Mouse (Mus musculus) mouse embryonic stem cell (cell line): ENCODE data around the gene Pias4.

ENCODE experiments used
- in situ Hi-C, 2 experiments: fragments of 300-500 bp; cut with MboI; formaldehyde crosslinking; loops; 1 replicate in 1 of 2; 3 replicates in 1 of 2; pipeline ENCODE4 v1.14.3; 2019 to 2020; ENCODE audit warnings: low sequenced_read_pairs in 2 of 2, low pct_unique_long_range_greater_than_20kb in 1 of 2, mixed read lengths in 1 of 2; ENCODE audit not compliant: unreplicated experiment in 1 of 2

Gene Pias4

DNA sequence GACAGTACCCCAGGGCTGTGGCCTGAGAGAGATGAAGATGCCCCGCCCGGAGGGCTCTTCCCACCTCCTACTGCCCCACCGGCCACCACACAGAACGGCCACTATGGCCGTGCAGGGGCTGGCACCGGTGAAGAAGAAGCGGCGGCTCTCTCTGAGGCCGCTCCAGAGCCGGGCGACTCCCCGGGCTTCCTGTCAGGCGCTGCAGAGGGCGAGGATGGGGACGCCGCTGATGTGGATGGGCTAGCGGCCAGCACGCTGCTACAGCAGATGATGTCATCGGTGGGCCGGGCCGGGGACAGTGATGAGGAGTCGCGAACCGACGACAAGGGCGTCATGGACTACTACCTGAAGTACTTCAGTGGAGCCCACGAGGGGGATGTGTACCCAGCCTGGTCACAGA lies 23.1 kb downstream of the Pias4 start:
- in situ Hi-C loops: no loop called here

DNA sequence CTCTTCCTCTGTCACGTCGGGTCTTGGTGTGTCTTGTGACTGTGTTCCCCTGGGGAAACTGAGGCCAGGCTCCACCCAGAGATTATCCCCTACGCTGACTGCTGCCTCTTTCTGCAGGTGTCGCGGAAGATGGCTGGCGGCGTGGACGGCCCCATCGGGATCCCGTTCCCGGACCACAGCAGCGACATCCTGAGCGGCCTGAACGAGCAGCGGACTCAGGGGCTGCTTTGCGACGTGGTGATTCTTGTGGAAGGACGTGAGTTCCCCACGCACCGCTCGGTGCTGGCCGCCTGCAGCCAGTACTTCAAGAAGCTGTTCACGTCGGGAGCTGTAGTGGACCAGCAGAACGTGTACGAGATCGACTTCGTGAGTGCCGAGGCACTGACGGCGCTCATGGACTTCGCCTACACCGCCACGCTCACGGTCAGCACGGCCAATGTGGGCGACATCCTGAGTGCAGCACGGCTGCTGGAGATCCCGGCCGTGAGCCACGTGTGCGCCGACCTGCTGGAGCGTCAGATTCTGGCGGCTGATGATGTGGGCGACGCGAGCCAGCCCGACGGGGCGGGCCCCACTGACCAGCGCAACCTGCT lies 23.8 kb downstream of the Pias4 start:
- in situ Hi-C loops: no loop called here

DNA sequence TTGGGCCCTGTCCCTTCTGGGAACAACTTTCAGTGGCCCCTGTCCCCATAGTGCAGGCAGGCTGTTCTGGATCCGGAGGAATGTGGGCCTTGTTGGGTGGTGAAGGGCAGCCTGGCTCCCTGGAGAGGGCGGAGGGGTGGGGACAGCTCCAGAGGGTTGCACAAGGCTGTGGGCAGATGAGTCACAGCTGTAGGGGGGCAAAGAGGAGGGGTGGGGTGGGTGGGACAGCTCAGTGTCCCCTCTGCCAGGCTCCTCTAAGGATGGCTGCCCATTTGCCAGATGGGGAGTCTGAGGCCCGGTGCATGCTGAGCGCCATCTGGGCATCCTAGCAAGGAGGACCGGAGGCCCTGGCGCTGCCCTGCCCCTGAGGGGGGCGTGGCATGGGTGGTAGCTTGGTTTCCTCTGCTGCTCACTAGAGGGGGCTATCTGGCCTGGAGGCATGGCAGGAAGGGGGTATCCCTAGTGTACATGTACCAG lies 24.5 kb downstream of the Pias4 start:
- in situ Hi-C loops: no loop called here

DNA sequence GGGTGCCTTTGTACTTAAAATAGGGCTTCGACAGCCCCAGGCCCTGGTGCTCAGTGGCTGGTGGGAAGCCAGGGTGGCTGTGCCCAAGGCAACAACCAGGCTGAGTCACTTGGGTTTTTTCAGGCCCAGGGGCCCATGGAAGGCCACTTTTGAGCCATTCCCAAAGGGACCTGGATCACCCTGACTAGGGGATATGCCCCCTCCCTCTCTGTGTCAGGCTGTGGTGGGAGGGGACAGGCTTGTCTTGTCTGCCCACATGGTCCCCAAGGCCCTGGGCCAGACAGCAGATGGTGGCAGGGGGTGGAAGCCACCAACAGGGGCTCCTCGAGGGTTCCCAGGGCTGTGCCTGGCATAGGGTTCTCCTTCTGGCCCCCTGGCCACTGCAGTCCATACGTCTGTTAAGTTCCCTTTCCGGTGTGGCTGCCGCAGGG lies 25.2 kb downstream of the Pias4 start:
- in situ Hi-C loops: no loop called here

DNA sequence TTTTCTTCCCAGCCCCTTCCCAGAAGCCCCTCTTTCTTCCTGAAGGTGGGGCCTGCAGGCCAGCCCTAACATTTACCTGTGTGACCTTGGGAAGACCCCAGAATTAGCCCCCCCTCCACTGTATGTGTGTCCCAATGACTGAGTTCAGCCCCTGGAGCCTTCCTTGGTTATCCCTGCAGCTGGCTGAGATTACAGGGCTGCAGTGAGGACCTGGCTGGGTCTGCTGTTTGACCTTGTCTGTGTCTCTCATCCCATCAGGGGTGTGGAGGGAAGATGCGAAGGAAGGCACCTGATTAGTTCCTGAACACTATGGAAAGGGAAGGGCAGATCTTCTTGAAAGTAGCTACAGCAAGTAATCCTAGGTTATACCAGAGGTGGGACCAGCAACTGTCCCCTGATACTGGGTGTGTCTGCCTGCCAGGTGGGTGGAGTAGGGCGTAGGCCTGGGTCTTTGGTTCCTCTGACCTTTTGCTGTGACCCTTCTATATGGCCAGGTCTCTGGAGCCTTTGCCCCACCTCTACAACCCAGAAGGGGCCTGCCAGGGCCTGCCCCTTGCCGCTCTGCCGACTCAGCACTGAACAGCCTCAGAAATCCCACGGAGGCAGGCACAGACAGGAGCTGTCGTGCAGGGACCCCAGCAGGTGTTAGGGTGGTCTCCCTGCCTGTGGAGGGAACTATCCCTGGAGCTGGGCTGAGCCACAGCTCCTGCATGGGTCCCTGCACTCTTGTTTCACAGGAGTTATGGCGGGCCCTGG lies 26.1 kb downstream of the Pias4 start:
- in situ Hi-C loops: no loop called here

DNA sequence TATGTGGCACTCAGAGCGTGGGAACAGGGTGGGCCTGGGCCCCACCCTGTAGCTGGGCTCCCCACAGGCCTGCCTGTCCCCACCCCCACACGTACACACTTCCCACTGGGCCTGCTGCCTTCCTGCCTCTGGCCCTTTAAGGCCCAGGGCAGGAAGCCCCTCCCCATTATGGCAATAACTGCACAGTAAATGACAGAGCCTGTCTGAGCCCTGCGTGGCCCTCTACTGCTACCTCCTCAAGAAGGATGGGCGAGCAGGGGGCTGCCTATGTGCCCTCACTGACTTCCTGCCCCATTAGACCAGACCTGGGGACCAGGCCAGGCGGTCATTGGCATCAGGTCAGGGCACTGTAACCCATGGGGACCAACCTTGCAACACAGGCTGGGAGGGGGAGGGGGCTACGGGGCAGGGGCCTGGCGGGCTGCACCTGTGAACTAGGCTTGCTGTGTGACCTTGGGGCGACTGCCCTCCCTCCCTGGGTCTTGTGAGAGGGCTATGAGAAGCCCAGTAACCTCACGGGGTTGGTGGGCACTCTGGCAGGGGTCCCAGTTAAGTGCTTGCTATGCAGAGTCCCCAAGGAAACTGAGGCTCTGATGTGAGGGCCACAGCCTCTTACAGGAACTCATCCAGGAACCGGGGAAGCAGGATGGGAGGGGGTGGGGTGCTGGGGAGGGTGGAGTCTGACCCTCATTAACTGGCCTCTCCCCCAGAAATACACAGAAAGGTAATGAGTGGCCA lies 26.8 kb downstream of the Pias4 start:
- in situ Hi-C loops: no loop called here

DNA sequence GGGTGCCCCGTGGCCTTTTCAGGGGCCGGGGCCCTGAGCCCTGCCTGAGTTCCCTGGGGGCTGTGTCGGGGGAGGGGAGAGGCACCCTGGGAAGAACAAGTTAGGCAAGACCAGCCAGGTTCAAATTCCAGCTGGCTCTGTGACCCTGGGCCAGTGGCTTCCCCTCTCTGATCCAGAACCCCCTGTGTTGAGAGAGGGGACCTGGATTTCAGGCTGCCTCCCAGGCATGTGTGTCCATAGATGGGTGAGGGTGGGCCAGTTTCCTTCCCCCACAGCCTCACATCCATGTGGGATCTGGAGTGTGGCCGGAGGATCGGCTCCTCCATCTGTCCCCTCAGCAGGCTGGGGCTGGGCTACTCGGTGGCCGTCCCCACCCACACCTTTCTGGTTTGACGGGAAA lies 27.7 kb downstream of the Pias4 start:
- in situ Hi-C loops: no loop called here

DNA sequence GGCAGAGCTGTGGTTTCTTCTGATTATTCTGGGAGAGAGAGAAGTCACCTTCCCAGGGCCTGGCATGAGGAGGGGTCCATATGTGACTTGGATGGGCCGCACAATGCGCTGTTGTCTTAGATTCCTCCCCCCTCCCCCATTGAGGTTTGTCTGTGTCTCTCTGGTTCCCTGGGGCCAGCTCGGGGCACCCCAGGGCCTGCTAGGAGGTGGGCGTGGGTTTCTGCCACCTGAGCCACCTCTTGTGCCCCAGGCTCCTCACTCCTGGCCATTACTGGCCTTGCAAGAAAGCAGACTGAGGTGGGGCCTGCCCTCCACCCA lies 28.2 kb downstream of the Pias4 start:
- in situ Hi-C loops: no loop called here

DNA sequence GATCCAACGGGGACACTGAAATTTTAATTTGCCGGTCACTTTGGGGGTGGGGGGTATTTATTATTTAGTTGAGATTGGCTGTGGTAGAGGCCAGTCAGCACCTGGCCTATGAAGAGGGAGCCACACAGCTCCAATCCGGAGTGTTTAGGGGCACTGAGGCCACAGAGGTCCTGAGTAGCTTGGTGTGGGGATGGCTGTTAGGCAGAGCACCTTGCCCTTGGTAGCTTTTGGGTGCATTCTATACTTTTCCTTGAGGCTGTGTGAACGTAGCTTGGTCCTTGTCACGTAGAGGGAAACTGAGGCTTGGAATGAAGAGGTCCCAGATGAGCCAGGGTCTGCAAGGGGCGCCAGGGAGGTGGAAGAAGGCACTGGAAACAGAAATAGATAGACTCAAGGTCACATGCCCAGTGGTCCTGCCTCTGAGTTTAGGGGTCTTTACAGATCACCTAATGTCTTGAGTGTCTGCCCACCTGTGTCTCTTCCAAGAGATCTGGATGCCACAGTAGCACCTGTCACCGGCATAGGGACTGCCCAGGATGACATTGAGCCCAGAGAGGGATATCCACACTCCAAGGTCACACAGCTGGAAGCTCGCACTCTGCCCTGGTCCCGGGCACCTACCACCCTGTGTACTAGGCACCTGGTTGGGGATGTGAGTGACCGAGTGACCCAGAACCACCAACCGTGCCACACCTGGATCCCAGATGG lies 28.7 kb downstream of the Pias4 start:
- in situ Hi-C loops: no loop called here

DNA sequence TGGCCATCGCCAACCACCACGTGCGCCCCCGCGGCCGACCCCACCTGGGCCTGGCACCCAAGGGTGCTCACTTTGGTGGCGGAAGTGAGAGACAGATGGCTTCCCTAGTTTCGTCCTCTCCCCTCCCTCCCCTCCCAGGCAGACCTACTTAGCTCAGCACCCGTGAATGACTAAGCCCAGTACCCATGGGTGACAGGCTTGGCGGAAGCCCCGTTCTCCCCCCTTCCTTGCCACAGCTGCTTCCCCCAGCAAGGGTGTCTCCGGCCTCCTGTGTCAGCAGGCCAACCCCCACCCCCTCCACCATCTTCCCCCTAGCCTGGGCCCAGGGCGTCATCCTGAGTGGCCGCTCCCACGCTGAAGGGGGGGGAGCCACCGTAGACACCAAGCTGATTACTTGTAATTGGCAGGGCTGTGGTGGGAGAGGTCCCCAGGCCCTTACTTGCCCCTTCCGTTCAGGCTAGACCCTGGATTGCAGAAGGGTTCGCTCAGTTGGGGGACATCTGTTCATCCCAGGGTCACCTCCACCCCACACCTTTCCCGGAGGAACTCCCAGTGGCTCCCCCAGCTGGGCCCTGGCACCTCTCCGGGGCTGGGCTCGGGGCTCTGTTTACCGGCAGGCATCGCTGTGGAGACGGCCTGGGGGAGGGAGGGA lies 29.5 kb downstream of the Pias4 start:
- in situ Hi-C loops: no loop called here

DNA sequence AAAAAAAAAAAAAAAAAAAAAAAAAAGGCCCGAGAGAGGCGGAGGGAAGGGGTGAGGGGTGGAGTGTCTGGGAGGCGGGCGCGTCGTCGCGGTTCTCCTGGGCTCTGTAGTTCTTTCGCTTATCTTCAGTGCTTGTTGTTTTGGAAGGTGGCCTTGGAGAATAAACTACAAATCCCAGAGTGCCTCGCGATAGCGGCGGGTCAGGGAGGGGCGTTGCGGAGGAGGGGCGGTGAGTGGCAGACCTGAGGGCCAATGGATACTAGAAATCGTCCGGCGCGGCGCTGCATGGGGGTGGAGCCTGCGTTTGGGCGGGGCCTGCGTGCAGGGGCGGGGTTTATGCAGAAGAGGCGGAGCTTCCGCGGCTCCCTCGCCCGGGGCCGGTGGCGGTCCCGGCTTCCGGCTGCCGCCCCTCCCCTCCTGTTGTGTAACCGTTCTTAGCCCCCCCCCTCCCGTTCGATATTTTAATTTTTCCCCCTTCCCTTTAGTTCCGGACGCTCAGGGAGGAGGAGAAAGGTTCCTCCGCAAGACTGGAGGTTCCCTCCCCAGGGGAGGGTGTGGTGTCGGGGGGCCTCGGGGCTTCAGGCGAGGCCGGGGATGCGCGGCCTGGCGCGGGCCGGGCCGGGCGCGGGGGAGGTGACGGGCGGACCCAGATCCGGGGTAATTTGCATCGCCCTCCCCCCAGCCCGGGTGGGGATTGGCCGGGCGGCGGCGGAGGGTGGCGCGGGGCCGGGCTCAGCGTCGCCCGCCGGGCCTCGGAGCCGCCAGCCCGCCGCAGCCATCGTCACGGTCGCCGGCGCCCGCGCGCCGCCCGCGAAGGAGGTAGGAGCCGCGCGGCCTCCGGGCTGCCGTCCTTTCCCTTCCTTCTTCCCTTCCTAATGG lies 30.2 kb downstream of the Pias4 start:
- in situ Hi-C loops: no loop called here

DNA sequence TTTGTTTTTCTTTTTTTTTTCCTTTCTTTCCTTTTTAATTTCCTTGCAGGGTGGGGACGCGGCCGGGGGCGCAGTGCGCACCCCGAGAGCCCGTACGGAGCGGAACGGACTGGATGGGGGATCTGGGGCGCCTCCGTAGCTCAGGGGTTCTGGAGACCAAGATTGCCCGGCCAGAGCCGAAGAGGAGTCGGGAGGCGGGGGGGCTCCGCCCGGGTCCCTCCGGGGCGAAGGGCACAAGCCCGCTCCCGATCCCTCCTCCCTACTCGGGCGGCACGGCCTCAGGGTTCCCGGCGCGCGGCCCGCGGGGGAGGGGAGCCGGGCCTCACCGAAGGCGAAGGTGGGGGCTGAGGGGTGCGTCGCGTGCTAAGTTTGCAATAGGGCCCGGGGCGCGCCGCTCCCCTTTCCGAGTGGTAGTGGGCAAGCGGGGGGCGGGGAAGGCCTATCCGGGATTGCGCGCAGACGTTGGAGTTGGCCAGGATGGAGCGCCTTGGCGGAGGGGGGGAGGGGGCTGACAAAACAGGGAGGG lies 31.0 kb downstream of the Pias4 start:
- in situ Hi-C loops: no loop called here

DNA sequence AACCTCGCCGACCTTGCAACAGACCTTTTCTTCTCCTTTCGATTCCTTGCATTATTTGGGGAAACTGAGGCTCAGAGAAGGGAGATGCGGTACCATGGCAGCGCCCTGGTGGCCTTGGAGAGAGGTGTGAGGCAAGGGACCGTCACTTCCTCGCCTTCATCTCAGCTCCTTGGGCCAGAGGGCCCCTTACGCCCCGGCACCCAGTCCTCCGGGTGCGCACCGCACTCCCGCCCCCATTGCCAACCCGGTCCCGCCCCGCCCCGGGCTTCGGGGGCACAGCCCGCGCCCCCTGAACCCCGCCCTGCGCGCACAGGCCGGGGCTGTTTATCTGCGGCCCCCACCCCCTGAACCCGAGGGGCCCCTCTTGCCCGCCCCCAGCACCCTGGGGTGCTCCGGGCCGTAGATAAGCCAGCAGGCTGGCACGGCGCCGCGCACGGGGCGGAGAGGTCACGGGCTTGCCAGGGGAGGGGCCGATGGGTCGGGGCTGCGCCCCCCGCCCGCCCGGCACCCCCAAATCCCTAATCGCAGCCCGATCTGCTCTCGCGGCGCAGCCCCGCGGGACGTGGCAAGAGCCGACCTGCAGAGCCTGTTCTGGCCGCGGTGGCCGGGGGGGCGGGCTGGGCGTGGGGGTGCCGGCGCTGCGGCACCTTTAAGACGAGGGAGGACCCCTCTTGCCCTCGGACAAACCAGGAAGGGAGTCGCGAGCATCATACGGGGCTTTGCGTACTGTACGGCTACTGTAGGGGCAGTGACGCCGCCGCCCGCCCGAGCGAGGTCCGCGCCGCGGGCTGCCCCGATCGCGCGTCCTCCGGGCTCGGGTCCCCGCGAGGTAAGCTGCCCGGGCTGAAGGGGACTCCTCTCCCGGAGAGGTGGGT lies 31.7 kb downstream of the Pias4 start:
- in situ Hi-C loops: no loop called here

DNA sequence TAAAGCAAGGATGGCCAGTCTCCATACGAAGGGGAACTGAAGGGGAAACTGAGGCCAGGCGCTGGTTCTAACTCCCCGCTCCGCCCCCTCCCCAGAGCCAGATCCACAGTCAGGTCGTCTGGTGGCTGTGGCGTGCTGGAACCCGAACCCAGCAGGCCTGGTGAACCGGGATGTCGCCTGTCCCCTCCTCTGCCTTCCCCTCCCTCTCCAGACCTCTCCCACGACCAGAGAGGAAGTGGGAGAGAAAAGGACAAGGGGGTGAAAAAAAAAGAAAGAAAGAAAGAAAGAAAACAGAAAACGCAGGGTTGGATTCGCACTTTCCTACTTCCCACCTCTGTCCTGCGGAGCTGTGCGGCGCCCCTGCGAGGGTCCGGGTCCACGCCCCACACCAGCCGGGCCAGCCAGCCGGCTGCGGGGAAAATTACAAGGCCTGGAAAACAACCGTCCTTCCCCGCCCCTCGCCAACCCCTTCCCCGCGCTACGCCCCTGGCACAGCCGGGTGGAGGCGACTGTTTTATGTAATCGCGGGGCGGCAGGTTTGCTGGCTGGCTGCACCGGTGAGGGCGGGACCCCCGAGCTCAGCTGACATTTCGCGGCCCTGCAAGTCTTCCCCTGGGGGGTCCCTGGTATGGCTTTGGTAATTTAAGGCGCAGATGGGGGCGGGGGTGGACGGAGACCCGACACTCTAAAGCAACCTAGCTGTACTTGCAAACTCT lies 32.6 kb downstream of the Pias4 start, which contains the start of gene Zbtb7a:
Gene Zbtb7a (plus strand): TSS at position 255 of the 716 bp plus-strand sequence.
- in situ Hi-C loops: no loop called here

DNA sequence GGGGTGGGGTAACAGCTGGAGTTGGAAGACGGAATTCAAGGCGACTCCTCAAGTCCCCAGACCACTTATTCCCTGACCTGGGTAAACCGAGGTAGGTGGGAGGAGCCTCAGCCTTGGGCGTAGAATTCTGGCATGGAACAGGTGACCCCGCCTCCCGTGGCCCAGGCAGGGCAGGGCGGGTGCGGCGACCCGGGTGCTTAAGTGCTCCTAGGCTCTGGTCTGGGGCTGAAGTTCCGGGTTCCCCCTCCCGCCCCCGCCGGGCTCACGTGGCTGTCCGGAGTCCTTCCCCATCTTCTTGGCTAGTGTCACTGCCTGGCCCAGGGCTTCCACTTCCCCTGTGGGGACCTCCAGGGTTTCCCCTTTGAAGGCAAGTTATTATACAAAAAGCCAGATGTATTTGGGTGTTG lies 33.5 kb downstream of the Pias4 start:
- in situ Hi-C loops: no loop called here

DNA sequence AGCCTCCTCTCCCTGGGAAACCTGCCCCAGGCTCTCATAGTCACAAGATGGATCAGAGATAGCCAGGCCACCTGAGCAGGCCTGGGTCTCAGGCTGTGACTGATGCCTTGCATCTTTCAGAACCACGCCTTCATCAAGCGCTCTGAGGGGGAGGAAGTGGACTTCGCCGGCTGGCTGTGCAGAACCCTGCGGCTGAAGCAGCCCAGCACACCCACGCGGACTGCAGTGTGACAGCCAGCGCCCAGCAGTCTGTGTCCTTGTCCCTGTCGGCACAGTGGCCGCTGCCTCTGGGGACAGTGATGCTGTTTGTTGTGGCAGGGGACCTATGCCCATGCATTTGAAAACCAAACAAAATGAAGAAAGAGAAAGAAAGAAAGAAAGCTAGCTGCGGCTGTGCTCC lies 44.2 kb downstream of the Pias4 start:
- in situ Hi-C loops: no loop called here
